Mouse (Mus musculus) heart, embryonic 16.5 days (tissue): ENCODE results near the gene Commd2. TPM values are rescaled to one million over a fixed set of nuclear protein-coding genes. Genes with fewer than 3 reads are reported as not detected.

Source experiments
- ATAC-seq: fragments of 200-750 bp; cut with Nextera tagmentation; replicated peaks from 2 replicates; pipeline ENCODE4 v1.8.0; 2017; ENCODE audit warnings: moderate number of reproducible peaks; ENCODE audit not compliant: insufficient read depth, low FRiP score; ENCODE audit errors: extremely low read depth
- H3K27ac ChIP-seq: fragments of 300-500 bp; sonication (generic); 2 replicates; pipeline ENCODE4 v1.5.1; 2014; ENCODE audit warnings: mild to moderate bottlenecking, low read length, control low read depth, moderate library complexity
- H3K27me3 ChIP-seq: fragments of 300-500 bp; sonication (generic); 2 replicates; pipeline ENCODE4 v1.6.1; 2014; ENCODE audit warnings: low read length, mixed read lengths; ENCODE audit not compliant: control insufficient read depth, insufficient read depth
- H3K36me3 ChIP-seq: fragments of 300-500 bp; sonication (generic); 2 replicates; pipeline ENCODE4 v1.6.1; 2014; ENCODE audit not compliant: control insufficient read depth, insufficient read depth
- H3K4me1 ChIP-seq: fragments of 300-500 bp; sonication (generic); 2 replicates; pipeline ENCODE4 v1.6.1; 2014; ENCODE audit warnings: low read length, mixed read lengths; ENCODE audit not compliant: control insufficient read depth, insufficient read depth
- H3K4me2 ChIP-seq: fragments of 300-500 bp; sonication (generic); 2 replicates; pipeline ENCODE4 v1.6.1; 2014; ENCODE audit warnings: low read depth, mild to moderate bottlenecking, control low read depth, low read length
- H3K4me3 ChIP-seq: fragments of 300-500 bp; sonication (generic); 2 replicates; pipeline ENCODE4 v1.5.1; 2014; ENCODE audit warnings: mild to moderate bottlenecking, control low read depth, low read length
- H3K9ac ChIP-seq: fragments of 300-500 bp; sonication (generic); 2 replicates; pipeline ENCODE4 v1.6.1; 2014; ENCODE audit warnings: low read length, control low read depth
- H3K9me3 ChIP-seq: fragments of 300-500 bp; sonication (generic); replicated peaks from 2 replicates; pipeline ENCODE4 v1.6.1; 2016; ENCODE audit warnings: low read length; ENCODE audit not compliant: control insufficient read depth
- WGBS: fragments of 180-500 bp; shearing (Covaris S2); extraction: QIAGEN DNeasy Blood & Tissue Kit; methylation state at CpG from one replicate; pipeline ENCODE4 v1.1.7; 2014; 5-methylcytosine and 5-hydroxymethylcytosine counted together
- polyA plus RNA-seq: library from polyadenylated mRNA; unstranded; fragments of >200 nt; fragmentation: Nextera tagmentation; extraction: Ambion mirVana; gene quantifications from 2 replicates; pipeline ENCODE4 v1.2.1, GENCODE M21; 2015

The Commd2 gene
- polyA plus RNA-seq, 1 experiment from 2014 or later: 54.3 TPM

- ATAC-seq: no peak
- H3K4me1 ChIP-seq: no peaks in the 10 kb centered on the region
- WGBS: 70% methylated on average over 3 of the region's 3 CpGs
- H3K27ac ChIP-seq: no peak overlapping the region
- no peak overlapping the region for H3K4me2 ChIP-seq
- H3K9me3 ChIP-seq: no peaks in the 10 kb centered on the region
- no peaks in the 10 kb centered on the region for H3K27me3 ChIP-seq
- no peak overlapping the region for H3K9ac ChIP-seq
- no peak overlapping the region for H3K4me3 ChIP-seq
- H3K36me3 ChIP-seq: no peaks in the 10 kb centered on the region
Measured at GRCm38 (mm10) chr3:57634763-57635487, 16.6 kb downstream of the Commd2 start.

GRCm38 (mm10) chr3:57626954-57627513 lies 24.5 kb downstream of the Commd2 start:
- WGBS: 63% methylated on average over 11 of the region's 11 CpGs
- no peak overlapping the region for H3K27ac ChIP-seq
- no peak overlapping the region for H3K4me2 ChIP-seq

DNA sequence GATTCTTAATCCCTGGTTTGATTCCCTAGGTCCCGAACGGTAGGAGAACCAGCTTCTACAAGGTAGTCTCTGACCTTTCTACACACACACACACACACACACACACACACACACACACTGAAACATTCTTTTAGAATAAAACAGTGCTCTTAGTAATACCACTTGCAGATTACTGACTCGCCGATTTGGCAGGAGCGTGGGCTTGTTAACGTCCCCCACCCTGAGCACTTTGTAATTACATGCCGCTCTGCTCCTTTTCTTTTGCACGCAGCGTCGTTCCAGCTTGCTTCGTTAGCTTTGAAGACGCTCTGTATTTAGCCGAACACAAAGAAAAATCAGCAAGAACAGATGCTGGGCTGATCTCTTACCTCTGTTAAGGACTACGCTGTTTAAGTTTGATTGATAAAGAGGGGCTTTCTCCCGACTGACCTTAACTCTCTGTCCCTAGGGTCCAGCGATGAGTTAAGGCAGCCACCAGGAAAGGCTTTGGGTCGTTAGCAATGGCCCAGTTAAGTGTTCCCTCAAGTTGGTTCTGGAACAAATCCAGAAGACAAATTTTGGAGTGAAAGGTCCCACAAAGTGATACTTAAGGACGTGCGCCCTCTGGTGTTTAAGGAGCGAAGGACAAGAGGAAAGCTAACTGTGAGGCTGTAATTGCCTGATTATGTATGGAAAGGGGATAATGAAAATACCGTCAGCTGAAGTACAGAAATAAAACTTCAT lies 26.1 kb downstream of the Commd2 start:
- H3K27me3 ChIP-seq: no peaks in the 10 kb centered on the region
- 26% methylated on average over 21 of the region's 21 CpGs for WGBS
- H3K4me1 ChIP-seq: no peaks in the 10 kb centered on the region
- H3K4me3 ChIP-seq: peak overlapping the region; percentile 42
- H3K36me3 ChIP-seq: no peaks in the 10 kb centered on the region
- H3K9me3 ChIP-seq: no peaks in the 10 kb centered on the region
- H3K4me2 ChIP-seq: peak overlapping the region; percentile 61
- 0 out of 2 replicates have a peak, but pooled peaks have one; percentile 18 for ATAC-seq
- peak overlapping the region; percentile 37 for H3K9ac ChIP-seq
- no peak overlapping the region for H3K27ac ChIP-seq

More at GRCm38 (mm10) chr3:57626954-57627513, 24.5 kb downstream of the Commd2 start:
- no peaks in the 10 kb centered on the region for H3K4me1 ChIP-seq
- no peak for ATAC-seq
- H3K4me3 ChIP-seq: no peak overlapping the region
- H3K36me3 ChIP-seq: no peaks in the 10 kb centered on the region
- H3K27me3 ChIP-seq: no peaks in the 10 kb centered on the region
- no peaks in the 10 kb centered on the region for H3K9me3 ChIP-seq
- H3K9ac ChIP-seq: no peak overlapping the region

DNA sequence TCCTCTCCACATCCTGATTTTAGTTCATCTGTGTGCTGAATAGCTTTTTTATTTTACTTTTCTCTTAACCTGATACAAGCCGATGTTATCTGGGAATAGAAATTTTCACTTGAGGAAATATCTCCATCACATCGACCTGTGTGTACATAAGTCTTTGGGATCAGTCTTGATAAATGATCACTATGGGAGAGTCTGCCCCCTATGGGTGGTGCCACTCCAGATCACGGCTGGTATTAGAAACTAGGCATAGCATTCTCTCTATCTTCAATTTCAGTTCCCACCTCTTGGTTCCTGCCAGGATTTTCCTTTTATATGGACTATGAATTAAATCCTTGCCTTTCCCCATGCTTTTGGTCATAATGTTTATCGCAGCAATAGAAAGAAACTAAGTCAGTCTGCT lies 31.8 kb downstream of the Commd2 start:
- no peaks in the 10 kb centered on the region for H3K27me3 ChIP-seq
- WGBS: 72% methylated on average over 4 of the region's 4 CpGs
- no peaks in the 10 kb centered on the region for H3K4me1 ChIP-seq
- no peaks in the 10 kb centered on the region for H3K36me3 ChIP-seq
- no peak for ATAC-seq
- no peak overlapping the region for H3K4me2 ChIP-seq
- no peak overlapping the region for H3K4me3 ChIP-seq
- no peaks in the 10 kb centered on the region for H3K9me3 ChIP-seq
- no peak overlapping the region for H3K9ac ChIP-seq
- no peak overlapping the region for H3K27ac ChIP-seq

GRCm38 (mm10) chr3:57615652-57616051 lies 35.9 kb downstream of the Commd2 start:
- H3K4me3 ChIP-seq: no peak overlapping the region
- WGBS: 91% methylated on average over 4 of the region's 4 CpGs
- no peak overlapping the region for H3K27ac ChIP-seq
- no peaks in the 10 kb centered on the region for H3K27me3 ChIP-seq
- no peak overlapping the region for H3K9ac ChIP-seq
- ATAC-seq: no peak
- no peaks in the 10 kb centered on the region for H3K4me1 ChIP-seq
- no peak overlapping the region for H3K4me2 ChIP-seq
- H3K9me3 ChIP-seq: no peaks in the 10 kb centered on the region
- H3K36me3 ChIP-seq: no peaks in the 10 kb centered on the region

DNA sequence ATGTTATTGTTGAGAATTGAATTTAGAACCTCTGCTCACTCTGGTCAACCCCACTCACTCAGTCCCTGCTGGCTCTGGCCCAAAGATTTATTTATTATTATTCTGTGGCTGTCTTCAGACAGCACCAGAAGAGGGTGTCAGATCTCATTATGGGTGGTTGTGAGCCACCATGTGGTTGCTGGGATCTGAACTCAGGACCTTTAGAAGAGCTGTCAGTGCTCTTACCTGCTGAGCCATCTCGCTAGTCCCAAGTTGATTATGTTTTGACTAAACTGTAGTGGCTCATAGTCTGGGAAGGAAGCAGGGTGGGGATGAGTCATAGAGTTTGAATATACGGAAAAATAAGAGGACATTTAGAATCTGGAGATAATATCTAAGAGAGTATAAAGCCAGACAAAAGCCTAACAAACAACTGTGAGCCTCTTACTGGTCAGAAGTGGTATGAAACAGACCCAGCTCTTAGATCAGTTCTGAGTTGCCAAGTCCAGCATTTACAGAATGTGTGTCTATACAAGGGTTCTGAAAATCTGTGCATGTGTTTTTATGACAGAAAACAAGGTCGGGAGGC lies 39.0 kb downstream of the Commd2 start:
- WGBS: 71% methylated on average over 3 of the region's 3 CpGs

DNA sequence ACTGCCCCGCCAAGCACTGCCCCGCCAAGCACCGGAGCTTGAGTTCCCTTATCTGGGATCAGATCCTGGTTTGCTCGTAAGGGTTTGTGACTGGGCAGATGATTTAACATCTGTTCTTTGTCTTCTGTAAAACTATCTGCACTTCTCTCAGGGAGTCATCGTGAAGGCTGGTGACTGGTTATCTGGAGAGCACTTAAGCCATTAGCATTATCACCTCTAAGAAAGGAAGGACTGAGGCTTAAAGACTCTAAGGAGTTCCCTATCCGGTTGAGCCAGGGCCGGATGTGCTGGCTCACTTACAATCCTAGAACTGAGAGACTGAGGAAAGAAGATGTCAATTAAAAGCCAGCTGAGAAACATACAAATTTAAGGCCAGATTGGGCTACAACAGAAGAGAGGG lies 39.7 kb downstream of the Commd2 start:
- Histone ChIP-seq H3K9ac (no peak overlapping the region), H3K4me3 (no peak overlapping the region), H3K4me2 (no peak overlapping the region), H3K4me1 (no peaks in the 10 kb centered on the region), H3K27me3 (no peaks in the 10 kb centered on the region), H3K9me3 (no peaks in the 10 kb centered on the region), H3K27ac (no peak overlapping the region), H3K36me3 (no peaks in the 10 kb centered on the region)
- no peak for ATAC-seq
- 19% methylated on average over 7 of the region's 7 CpGs for WGBS

More for the DNA sequence above, 39.0 kb downstream of the Commd2 start:
- Histone ChIP-seq H3K9me3 (no peaks in the 10 kb centered on the region), H3K27ac (no peak overlapping the region), H3K36me3 (no peaks in the 10 kb centered on the region), H3K4me3 (no peak overlapping the region), H3K4me1 (no peaks in the 10 kb centered on the region), H3K27me3 (no peaks in the 10 kb centered on the region), H3K9ac (no peak overlapping the region), H3K4me2 (no peak overlapping the region)
- no peak for ATAC-seq

- WGBS: 60% methylated on average over 1 of the region's 1 CpGs
- no peaks in the 10 kb centered on the region for H3K36me3 ChIP-seq
- H3K27me3 ChIP-seq: no peaks in the 10 kb centered on the region
- H3K4me2 ChIP-seq: no peak overlapping the region
- no peak overlapping the region for H3K9ac ChIP-seq
- H3K4me1 ChIP-seq: peaks cover 6% of the 10 kb centered on the region; the same call in 1 of the 2 replicates
- peak overlapping the region; percentile 52; the same call in 1 of the 2 replicates for H3K27ac ChIP-seq
- H3K4me3 ChIP-seq: no peak overlapping the region
- peak; percentile 63 for ATAC-seq
- H3K9me3 ChIP-seq: no peaks in the 10 kb centered on the region
Measured at GRCm38 (mm10) chr3:57604618-57605015, 46.9 kb downstream of the Commd2 start.
